Mouse (Mus musculus): ENCODE data around the gene Rin3. TPM values are rescaled to one million over a fixed set of nuclear protein-coding genes. Genes with fewer than 3 reads are reported as not detected.
A peak's percentile ranks its signal among the peaks of the same experiment; 100 is the strongest.
"Not testable (repeated sequence)": the region's sequence is repeated elsewhere in the genome, so short reads cannot be mapped to it uniquely, and the experiment has no call there.

Gene Rin3
- polyA plus RNA-seq, 1 experiment, result 9.1 TPM

DNA sequence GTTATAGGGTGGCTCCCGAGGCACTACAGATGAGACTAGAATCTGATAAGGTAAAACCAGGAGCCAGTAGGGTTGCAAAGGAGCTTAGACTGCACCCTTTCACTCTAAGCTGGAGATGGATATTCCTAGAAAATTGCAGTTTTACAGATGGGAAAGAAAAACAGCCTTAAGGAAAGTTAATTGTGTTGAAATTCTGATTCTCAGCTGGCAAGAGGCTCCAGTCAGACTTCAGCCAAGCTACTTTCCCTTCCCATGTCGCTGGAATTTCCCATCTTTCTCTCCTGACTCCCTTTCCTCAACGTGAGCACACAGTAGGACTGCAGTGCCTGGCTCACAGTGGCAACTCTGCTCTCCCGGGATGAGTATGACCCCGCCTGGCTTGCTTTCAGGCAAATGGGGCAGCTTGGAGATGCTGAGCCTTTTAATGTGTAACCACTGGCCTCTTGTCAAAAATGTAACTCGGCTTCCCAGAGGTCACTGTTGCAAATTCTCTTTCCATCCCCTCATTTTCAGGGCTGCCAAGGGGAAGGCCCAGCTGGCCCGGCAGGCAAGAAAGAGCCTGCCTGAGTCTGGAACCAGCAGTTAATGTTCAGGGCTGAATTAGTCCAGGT, 6.9 kb upstream of the Rin3 start:
- no peak for DNase-seq (ENCODE audit: low read depth, low spot score)
- WGBS, result 27% methylated on average over 7 of the region's 7 CpGs

DNA sequence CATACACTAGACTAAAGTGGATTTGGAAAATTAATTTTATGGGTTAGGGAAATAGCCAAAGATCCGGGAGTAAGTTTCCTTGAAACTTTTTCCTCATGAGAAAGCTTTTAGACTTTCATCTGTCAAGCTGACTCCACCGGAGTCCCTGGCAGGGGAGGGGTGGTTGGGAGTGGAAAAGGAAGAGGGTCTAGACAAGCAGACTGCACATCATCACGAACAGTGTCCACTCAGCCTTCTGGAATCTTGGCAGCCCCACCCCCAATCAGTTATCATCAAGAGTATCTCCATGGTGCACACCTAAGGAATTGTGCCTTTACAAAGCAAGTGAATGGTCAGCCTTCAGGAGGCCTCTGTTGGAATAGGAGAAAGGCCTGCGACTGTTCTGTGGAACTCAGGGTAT, 2.6 kb upstream of the Rin3 start:
- WGBS, result 79% methylated on average over 4 of the region's 4 CpGs

DNA sequence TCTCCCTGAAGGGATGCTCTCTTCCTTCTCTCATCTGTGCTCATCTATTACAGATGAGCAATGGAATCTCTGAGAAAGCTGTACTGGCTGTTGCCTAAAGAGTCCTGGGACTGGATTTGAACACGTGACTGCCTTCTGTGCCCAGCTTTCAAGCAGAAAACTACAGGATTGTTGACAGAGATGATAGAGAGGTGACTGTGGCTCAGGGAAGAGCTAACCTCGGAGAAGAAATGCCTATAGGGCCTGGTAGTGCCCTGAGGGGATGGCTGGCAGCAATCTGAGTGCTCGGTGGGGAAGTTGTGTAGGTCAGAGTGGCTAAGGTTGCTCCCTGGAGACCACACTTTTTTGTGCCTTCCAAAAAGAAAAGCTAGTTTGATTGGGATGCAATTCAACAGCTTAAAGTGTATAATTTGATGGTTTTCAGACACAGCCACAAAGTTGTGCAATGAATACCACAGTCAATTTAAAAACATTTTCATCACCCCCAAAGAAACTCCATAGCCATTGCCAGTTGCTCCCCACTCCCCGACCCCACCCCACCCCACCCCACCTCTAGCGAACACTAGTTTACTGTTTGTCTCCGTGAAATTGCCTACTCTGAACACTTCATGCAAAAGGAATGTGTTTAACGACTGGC, 1.9 kb upstream of the Rin3 start:
- no peak for DNase-seq (ENCODE audit: low read depth, low spot score)
- 43% methylated on average over 7 of the region's 7 CpGs for WGBS

More for the DNA sequence above, 2.6 kb upstream of the Rin3 start:
- not testable (repeated sequence) for DNase-seq (ENCODE audit: low read depth, low spot score)

- 81% methylated on average over 2 of the region's 2 CpGs for WGBS
- no peak for DNase-seq (ENCODE audit: low read depth, low spot score)
These were observed 722 bp upstream of the Rin3 start for GRCm38 (mm10) chr12:102282126-102282525.

GRCm38 (mm10) chr12:102283483-102284266, 827 bp downstream of the Rin3 start:
- 3% methylated on average over 21 of the region's 24 CpGs for WGBS
- peak; percentile 39 for DNase-seq (ENCODE audit: low read depth, low spot score)

DNA sequence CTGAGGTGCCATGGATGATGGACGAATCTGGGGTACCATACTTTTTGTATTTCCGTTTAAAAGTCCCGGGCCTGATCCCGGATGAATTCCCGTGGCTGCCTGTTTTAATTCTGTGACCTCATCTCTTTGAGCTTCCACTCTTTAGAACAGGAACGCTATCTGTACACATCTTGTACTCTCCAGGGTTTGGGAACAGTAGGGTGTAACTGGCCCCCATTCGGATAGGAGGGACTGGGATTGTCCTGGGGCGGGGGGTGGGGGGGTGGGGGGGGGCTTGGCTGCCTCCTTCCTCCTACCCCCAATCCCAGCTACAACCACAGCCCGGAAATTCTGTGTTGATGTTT, 1.4 kb downstream of the Rin3 start:
- no peak for DNase-seq (ENCODE audit: low read depth, low spot score)
- 17% methylated on average over 9 of the region's 9 CpGs for WGBS

- WGBS, result 62% methylated on average over 3 of the region's 3 CpGs
These were observed 1.8 kb downstream of the Rin3 start for GRCm38 (mm10) chr12:102284618-102285159.

GRCm38 (mm10) chr12:102285318-102285717, 2.5 kb downstream of the Rin3 start:
- 78% methylated on average over 6 of the region's 6 CpGs for WGBS
- no peak for DNase-seq (ENCODE audit: low read depth, low spot score)

More at GRCm38 (mm10) chr12:102284618-102285159, 1.8 kb downstream of the Rin3 start:
- no peak for DNase-seq (ENCODE audit: low read depth, low spot score)

- no peak for DNase-seq (ENCODE audit: low read depth, low spot score)
- WGBS, result 71% methylated on average over 5 of the region's 5 CpGs
These were observed 2.9 kb downstream of the Rin3 start for GRCm38 (mm10) chr12:102285779-102286178.

- no peak for DNase-seq (ENCODE audit: low read depth, low spot score)
- WGBS, result 58% methylated on average over 10 of the region's 10 CpGs
These were observed 4.0 kb downstream of the Rin3 start for GRCm38 (mm10) chr12:102286681-102287414.

- DNase-seq (ENCODE audit: low read depth, low spot score), result no peak
- 56% methylated on average over 6 of the region's 6 CpGs for WGBS
These were observed 5.2 kb downstream of the Rin3 start for GRCm38 (mm10) chr12:102287904-102288602.

DNA sequence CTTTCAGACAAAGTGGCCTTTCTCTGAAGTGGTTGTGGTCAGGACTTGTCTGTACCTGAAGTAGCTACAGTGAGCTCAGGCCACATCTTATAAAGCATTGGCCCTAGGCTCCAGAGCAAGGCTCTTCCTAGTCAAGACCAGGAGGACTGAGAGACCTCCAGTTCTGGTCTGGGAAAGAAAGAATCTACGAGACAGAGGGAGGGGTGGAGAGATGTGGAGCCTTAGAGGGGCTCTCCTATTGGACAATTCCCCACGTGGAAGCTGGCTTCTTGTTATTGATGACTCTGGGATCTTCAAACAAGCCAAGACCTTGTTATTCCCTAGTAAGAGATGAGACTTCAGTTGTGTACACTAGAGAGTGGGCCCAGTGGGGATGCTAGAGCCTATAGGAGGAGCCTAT, 6.0 kb downstream of the Rin3 start:
- 76% methylated on average over 2 of the region's 2 CpGs for WGBS
- DNase-seq (ENCODE audit: low read depth, low spot score), result no peak

- no peak for DNase-seq (ENCODE audit: low read depth, low spot score)
- 95% methylated on average over 1 of the region's 1 CpGs for WGBS
These were observed 6.7 kb downstream of the Rin3 start for GRCm38 (mm10) chr12:102289568-102289967.

GRCm38 (mm10) chr12:102290662-102291061, 7.8 kb downstream of the Rin3 start:
- no peak for DNase-seq (ENCODE audit: low read depth, low spot score)
- WGBS, result 37% methylated on average over 2 of the region's 2 CpGs

- 67% methylated on average over 6 of the region's 6 CpGs for WGBS
- DNase-seq (ENCODE audit: low read depth, low spot score), result no peak
These were observed 8.8 kb downstream of the Rin3 start for GRCm38 (mm10) chr12:102291686-102292085.

- no peak for DNase-seq (ENCODE audit: low read depth, low spot score)
- 82% methylated on average over 7 of the region's 7 CpGs for WGBS
These were observed 9.8 kb downstream of the Rin3 start for GRCm38 (mm10) chr12:102292501-102293215.

DNA sequence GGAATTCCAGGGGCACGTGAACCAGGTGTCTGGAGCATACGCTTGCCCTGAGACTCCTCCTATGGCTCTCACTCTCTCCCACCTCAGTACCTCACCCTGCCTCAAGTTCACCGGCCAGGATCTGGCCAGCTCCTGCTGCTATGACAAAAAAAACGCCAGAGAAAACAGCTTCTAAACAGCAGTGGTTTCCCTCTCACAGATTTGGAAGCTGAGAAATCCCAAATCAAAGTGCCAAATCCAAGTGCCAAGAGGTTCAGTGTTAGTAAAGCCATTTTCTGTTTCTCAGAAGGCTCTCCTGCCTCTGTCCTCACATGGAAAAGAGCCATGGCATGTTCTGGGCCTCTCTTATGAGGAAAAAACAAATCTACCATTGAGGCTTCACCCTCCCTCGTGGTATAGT, 11.8 kb downstream of the Rin3 start:
- DNase-seq (ENCODE audit: low read depth, low spot score), result no peak
- WGBS, result 71% methylated on average over 5 of the region's 5 CpGs

GRCm38 (mm10) chr12:102295230-102295629, 12.4 kb downstream of the Rin3 start:
- 61% methylated on average over 7 of the region's 7 CpGs for WGBS
- no peak for DNase-seq (ENCODE audit: low read depth, low spot score)

- no peak for DNase-seq (ENCODE audit: low read depth, low spot score)
- 84% methylated on average over 8 of the region's 8 CpGs for WGBS
These were observed 12.8 kb downstream of the Rin3 start for GRCm38 (mm10) chr12:102295662-102296061.

All from large intestine, adult 2 months (tissue).